Mouse (Mus musculus): ENCODE measurements around the gene Rac1.
"Not testable (repeated sequence)": the region's sequence is repeated elsewhere in the genome, so short reads cannot be mapped to it uniquely, and the experiment has no call there.

Gene Rac1

DNA sequence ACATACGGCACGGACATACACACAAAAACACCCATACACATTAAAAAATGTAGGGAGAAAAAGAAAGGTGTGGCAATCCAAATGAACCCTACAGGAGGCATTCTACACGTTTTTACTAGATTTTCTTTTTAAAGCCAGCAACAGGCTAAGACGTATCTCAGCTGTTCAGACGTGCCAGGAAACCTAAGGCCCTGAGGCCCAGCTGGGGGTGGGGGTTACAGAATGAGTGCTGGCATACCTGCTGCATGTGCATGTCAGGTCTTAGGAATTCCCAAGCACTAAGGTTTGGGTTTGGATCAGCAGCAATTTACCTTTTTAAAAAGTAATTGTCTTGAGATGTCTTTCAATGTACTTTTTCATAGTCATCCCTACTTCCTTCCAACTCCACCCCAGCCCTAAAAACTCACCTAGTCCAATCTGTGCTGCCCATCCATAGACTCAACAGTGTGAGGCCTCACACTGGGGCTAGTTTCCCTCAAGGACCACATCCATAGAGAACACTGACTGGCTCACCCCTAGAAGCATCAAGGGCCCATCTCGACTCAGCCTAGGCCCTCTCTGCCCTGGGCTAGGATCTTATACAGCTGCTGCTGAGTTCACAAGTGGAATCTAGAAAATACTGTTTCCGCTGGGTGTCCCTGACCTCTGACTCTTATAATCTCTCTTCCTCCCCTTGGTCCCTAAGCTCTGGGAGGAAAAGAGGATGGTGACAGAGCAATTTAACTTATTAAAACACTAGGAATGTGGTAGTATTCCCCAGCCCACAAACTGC lies 2.2 kb downstream of the Rac1 start:
- DNase-seq (ENCODE audit: low read depth, low spot score): no peak

DNA sequence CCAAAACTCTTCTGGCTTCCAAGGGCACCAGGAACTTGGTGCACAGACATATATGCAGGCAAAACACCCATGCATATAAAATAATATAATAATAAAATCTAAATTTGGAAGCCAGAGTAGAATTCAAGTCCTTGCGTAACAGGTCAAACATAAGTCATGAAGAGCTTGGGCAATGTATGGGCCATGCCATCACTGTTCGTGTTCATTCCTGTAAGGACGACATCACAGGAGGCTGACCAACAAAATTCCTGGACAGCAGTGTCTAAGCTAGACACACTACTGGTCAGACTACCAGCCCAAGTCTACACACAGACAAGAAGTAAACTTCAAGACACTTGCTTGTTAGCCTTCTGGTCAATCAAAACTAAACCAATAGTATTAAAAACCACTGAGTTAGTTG lies 5.0 kb downstream of the Rac1 start:
- no peak for DNase-seq (ENCODE audit: low read depth, low spot score)

DNA sequence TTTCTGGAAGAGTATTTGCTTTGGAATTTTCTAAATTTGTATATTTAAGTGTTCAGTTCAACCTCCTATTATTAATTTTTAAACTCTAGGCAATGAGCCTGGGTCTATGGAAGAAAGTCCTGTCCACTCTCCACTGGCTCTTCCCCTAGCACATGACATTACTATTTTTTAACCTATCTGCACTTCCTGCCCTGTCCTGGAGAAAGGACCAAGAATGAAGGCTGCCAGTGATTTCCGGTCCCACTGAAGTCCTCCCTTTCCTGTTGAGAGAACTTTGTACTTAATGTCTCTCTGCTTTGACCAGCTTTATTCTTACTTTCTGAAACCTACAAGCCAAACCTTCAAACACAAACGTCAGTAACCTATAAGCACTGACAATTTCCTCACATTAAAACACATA lies 7.4 kb downstream of the Rac1 start:
- no peak for DNase-seq (ENCODE audit: low read depth, low spot score)

DNA sequence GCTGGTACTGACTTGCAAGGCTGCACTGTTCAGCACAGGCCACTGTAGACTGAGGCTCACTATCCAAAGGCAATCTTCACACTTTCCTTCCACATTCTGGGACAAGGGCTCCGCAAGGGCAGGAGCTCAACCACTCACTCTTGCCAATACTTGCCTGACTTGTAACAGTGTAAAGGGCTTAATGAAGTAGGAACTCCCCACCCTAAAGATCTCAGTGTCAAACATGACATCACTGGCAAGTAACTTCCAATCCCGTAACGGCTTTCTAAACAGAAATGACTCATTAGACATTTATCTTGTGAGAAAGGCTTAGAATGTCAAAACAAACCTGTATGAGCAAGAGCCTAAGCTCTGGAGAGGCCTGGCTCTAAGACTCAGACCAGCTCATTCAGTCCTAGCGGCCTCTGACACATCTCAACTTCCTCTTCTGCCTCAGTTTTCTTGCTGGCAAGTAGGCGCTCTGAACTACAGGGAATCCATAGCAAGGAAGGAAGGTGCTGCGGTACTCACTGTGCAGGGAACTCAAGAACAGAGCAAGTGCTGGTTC lies 9.7 kb downstream of the Rac1 start:
- DNase-seq (ENCODE audit: low read depth, low spot score): no peak

DNA sequence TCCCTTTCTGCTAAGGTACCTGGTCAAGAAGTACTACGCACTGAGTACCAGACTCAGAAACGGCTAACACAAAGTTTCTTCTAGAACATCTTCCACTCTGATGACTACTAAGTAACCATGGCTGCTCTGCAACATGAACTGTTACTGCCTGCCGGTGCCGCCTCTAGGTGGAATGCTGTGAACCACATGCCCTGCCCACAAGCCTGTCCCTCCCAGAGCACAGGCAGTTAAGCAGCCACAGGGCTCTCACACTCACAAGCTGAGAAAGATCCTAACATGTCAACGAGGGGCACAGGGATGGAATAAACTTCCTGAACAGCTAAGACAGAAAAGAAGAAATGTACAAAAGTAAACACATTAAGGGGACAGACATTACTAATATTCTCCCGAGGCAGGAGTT lies 10.4 kb downstream of the Rac1 start:
- DNase-seq (ENCODE audit: low read depth, low spot score): no peak

DNA sequence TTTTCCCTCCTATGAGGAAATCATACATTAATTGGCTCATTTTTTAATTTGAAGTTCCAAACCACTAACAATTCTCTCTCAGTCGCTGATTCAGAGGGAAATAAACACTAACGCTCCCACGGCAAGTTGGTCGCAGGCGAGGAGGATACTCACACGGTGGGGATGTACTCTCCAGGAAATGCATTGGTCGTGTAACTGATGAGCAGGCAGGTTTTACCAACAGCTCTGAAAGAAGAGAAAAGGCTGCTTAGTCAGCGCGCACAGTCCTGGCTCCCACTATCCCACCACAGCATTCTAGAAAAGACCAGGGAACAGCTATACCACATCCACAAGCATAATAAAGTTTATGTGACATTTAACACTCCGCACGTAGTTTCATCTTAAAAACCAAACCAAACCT lies 10.8 kb downstream of the Rac1 start:
- no peak for DNase-seq (ENCODE audit: low read depth, low spot score)

DNA sequence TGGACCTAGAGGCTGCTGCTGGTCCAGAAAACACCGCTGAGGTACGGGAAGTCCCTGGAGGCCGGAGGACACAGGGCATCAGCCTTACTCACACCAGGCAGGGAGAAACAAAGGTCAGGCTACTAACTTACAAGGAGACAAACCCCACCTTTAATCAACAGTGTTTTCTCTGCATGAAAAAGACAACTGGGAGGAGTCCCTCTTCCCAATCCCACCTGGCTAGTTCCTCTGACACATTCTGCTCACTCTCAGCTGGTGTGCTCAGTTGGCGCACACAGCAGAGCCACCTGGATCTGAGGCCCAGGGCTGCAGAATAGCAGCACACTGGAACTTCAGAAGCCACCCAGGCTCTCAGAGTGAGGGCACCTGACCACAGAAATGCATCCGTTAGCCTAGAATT lies 13.0 kb downstream of the Rac1 start:
- no peak for DNase-seq (ENCODE audit: low read depth, low spot score)

DNA sequence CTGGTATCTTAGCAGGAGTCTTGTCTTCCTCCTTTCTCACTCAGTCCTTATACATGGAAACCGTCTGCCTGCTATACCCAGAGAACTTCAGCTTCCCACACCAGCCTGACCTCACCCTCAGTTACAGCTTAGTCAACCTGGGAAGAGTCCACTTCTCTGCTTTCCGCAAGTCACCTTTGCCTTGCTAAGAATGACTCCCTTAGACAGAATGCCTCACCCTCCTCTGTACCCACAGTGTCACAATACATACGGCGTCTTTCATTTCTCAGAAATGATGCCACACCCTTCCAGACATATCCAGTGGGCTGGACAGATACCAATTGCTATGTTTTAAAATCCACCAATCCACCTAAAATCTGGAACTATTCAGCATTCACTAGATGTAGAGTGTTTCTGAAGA lies 15.5 kb downstream of the Rac1 start:
- no peak for DNase-seq (ENCODE audit: low read depth, low spot score)

DNA sequence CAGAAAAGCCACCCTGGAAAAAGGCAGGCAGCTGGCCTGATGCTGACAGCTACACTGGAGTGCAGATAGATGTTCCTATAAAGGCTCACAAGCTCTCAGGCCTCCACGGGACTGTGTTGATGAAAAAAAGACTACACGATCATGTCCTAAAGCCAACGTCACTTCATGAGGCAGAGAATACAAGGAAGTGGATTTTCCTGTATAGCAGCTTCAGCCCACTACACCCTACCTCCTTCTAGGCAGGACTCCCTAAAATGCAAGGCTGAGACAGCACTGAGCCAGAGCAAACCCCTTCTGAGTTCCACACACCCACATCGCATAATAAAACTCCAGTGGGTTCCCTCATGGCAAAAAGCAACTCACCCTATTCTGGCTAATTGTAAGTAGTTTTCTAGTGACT lies 16.3 kb downstream of the Rac1 start:
- DNase-seq (ENCODE audit: low read depth, low spot score): no peak

DNA sequence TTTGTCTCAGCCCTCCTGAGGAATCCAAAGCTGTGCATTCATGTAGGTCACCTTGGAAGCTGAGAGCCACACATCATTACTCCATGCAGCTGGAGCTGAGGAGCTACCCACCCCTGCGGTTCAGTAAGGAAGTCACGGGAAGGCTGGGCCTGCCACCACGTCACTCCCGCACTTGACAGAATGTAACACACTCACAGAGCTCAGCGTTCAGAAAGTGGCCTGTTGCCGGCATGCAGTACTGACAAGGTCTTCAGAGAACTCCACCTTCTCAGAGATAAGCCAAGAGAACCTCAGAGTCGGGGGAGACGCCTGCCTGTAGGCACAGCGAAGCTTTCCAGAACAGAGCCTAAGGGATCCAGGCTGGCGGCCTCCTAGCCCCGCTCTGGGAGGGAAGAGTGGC lies 18.1 kb downstream of the Rac1 start:
- peak; percentile 50 for DNase-seq (ENCODE audit: low read depth, low spot score)

DNA sequence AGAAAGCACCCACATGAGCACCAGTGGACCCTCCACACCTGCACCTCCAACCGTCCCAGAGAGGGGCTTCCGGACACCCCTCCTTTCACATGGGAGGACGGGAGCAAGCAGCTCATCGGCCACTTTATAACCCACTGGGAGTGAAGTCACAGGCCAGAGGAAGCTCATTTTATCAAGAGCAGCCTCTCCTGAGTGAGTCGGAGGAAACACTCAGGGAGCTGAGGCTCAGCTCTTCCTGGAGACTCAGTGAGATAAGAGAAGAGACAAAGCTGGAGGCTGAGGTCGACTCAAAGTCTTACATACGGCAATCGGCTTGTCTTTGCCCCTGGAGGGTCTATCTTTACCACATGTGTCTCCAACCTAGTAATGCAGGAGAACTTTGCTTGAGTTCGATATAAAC lies 18.5 kb downstream of the Rac1 start:
- no peak for DNase-seq (ENCODE audit: low read depth, low spot score)

DNA sequence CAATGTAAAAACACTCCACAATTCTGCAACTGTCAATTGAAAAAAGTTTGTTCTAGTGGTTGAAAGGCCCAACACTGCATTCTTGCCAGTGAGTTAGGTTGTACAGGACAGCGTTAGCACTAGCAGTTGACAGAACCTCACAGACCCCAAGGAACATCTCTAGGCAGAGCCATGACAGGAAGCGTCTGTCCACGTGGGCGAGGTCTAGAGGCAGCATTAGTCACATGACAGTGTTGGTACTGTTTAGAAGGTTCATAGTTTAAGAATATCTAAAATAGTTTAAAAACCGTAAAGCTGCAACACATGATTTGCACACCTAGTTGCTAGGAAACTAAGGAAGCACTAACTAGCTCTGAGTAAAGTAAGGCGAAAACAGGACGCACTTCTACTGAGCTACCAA lies 22.3 kb downstream of the Rac1 start:
- no peak for DNase-seq (ENCODE audit: low read depth, low spot score)

DNA sequence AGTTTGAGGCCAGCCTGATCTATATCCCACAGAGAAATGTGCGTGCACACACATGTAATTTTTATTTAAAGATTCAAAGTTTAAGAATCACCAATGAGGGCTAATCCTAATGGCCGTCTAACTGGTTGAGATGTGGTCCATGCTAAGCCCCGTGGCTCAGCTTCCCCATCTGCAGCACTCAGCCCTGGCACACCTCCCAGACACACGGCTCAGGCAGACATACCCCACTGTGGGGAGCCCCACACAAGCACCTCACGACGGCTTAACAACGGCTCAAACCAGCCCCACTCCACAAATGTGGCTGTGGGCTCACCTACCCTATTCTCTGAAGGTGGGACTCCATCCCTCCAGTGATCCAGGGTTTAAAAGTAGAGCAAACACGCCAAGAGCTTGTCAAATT lies 22.8 kb downstream of the Rac1 start:
- DNase-seq (ENCODE audit: low read depth, low spot score): no peak

DNA sequence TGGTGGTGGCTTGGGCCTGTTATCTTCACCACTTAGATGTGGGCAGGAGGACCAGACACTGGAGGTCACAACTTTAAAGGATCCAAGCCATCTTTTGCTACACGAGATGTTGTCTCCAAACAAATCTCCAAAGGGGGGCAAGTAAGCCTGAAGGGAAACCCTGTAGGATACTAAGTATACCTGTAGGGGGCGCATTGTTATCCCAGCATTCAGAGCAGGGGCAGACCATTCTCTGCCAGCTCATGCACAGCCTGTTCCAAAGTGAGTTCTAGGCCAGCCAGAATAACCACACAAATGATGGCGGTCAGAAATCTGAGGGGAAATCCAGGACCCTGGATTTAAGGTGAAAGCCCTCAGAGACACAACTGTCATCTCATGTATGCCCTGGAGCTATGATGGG lies 23.4 kb downstream of the Rac1 start:
- peak; percentile 44 for DNase-seq (ENCODE audit: low read depth, low spot score)

DNA sequence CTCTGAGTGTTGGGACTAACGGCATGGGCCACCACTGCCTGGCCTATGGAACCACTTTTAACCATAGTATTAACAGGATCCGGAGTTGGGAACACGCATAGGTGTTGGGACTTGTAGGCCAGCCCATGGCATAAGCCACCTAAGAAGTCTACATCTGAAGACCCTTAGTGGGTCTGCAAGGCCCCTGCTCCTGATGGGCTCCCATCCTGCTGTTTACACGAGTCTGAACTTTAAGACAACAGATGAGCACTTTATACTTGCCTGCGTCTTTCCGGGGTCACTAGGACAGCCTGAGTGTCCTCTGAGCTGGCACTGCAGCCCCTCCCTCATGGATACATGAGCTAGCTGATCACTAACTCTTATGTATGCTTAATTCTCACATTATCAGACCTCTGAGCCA lies 24.1 kb downstream of the Rac1 start:
- DNase-seq (ENCODE audit: low read depth, low spot score): no peak

DNA sequence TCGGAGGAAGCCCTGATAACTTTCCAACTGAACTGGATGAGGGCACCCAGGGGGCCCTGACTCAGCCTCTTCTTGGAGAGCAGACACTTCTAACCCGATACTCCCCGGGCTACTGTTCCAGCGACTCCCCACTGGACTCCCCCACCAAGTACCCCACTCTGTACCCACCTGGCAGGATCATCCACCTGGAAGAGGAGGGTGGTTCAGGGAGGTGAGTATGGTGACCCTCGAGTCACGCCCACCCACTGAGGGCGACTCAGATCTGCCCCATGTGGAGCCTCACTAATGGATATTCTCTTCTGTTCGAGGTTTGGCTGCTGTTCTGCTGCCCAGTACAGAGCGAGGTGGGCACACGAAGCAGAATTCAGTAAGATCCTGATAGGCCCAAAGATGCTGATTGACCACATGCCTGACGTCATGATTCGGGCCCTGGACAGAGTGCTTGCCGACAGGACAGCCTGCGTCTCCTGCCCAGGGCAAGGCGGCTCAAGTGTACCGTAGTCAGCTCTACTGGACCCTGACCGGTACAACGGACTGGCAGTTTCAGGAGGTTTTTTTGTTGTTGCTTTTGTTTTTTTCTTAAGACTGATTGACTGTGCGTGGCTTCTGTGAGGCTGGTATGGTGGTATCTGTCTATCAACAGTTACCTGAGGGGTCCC lies 24.8 kb downstream of the Rac1 start:
- no peak for DNase-seq (ENCODE audit: low read depth, low spot score)

DNA sequence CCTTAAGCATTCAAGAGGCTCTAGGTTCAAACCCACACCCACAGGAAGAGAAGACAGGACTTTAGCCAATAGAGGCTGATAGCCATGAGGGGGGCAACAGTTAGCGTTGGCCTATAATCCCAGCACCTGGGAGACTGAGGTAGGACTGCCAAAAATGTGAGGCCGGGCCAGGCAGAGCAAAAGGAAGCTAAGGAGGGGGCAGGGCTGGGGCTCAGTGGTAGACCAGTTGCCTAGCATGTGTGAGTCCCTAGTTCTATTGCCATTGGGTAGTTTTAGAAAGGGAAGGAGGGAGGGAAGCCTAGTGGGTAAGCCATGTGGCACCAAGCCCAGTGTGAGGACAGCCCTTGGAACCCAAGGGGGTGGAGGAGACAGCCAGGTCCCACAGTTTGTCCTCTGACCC lies 26.2 kb downstream of the Rac1 start:
- no peak for DNase-seq (ENCODE audit: low read depth, low spot score)

DNA sequence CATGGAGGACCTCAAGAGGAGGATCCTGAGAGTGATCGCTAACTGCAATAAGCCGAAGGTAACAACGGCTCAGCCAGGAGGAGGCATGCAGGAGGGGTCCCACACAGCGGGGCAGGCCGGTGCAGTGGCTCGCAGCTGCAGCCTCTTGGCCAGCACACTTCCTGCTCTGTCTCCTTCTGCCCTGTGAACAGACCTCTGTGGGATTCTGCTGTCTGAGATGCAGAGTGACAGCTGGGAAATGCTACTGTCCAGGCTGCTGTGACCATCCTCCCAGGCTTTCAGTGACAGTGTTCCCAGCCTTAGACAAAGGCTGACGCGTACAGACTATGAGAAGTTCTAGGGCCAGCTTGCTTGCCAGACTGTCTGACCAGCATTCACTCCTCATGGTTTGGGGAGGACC lies 26.7 kb downstream of the Rac1 start:
- no peak for DNase-seq (ENCODE audit: low read depth, low spot score)

DNA sequence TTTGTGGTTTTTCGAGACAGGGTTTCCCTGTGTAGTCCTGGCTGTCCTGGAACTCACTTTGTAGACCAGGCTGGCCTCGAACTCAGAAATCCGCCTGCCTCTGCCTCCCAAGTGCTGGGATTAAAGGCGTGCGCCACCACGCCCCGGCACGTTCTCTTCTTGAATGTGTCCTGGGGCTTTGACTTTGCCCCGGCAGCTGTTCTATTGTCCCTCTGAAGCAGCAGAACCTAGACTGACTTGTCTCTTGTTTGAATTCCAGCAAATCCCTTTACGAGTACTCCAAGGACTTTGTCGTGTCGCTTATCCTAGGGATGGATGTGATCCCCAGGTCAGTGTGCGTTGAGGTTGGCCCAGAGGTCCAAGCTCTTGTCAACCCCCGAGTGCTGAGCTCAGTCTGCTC lies 27.1 kb downstream of the Rac1 start:
- not testable (repeated sequence) for DNase-seq (ENCODE audit: low read depth, low spot score)

DNA sequence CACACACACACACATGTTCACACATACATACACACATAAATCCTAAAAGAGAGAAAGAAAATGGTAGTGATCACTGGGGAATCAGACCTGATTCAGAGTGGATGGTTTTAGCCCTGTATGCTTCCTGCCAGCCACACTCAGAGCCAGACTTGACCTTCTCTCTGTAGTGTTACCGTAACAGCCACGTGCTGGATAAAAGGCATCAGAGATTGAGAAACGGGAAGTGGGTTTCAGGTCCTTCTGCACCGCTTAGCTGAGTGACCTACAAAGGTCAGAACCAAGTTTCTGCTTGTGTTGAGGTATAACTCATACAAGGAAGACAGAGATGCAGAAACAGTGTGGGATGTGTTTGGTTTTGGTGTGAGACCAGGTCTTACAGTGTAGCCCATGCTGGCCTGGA lies 28.1 kb downstream of the Rac1 start:
- no peak for DNase-seq (ENCODE audit: low read depth, low spot score)

DNA sequence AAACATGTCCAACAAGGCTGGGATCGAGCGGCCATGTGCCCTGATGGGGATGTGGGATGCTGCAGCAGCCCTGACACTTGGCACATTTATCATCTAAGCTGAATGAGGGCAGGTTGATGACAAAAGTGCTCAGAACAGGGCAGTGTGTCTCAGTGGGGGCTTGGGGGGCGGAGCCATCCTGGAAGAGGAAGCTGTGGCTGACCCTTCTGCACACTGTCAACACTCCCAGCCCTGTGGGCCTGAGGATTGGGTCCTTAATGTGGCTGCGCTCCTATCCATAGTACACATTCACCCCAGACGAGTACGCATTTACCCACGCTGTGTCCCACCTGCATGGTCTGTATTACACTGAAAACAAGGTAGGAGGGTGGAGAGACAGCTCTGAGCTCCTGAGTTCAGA lies 28.6 kb downstream of the Rac1 start:
- DNase-seq (ENCODE audit: low read depth, low spot score): no peak

DNA sequence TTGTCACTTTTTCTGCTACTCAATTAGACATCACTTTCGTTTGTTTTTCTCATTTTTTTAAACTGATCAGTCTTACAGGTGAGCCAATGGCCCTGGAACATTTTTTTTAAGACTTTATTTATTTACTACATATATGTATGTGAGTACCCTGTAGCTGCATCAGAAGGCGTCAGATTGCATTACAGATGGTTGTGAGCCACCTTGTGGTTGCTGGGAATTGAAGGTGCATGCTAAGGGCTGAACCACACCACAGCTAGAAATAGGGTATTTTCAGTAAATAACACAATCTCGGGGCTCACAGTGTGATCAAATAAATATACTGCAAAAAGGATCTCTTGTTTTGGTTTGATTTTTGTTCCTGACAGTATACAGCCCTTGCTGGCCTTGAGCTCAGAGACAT lies 30.4 kb downstream of the Rac1 start:
- no peak for DNase-seq (ENCODE audit: low read depth, low spot score)

DNA sequence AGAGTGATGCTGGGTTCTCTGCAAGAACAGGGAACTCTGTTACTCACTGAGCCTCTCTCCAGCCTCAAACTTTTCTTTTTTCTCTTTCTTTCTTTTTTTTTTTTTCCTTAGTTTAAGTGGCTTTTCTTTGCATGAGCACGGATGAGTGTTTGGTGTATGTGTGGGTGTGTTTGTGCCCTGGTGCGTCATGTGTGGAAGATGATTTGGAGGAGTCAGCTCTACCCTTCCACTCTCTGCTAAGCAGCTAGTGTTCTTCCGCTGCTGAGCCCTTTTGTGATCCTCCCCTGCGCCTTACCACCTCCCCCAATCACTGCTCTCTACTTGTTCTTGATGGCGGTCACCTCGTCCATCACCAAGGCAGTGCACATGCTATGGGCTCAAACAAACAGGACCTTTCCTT lies 32.1 kb downstream of the Rac1 start:
- peak; percentile 67 for DNase-seq (ENCODE audit: low read depth, low spot score)

All from brain, adult 2 months (tissue).